Mouse (Mus musculus) heart, embryonic 15.5 days (tissue): Measurements from ENCODE around the gene Ntf5. TPM values are rescaled to one million over a fixed set of nuclear protein-coding genes. Genes with fewer than 3 reads are reported as not detected.

Source experiments
- ATAC-seq: fragments of 200-750 bp; cut with Nextera tagmentation; replicated peaks from 2 replicates; pipeline ENCODE4 v1.8.0; 2017; ENCODE audit warnings: low read depth, moderate TSS enrichment; ENCODE audit not compliant: insufficient number of reproducible peaks, insufficient read depth, low FRiP score
- H3K27ac ChIP-seq: fragments of 300-500 bp; sonication (generic); 2 replicates; pipeline ENCODE4 v1.5.1; 2015; ENCODE audit warnings: mild to moderate bottlenecking, inconsistent platforms
- H3K27me3 ChIP-seq: fragments of 300-500 bp; sonication (generic); 2 replicates; pipeline ENCODE4 v1.6.1; 2015; ENCODE audit warnings: inconsistent platforms
- H3K36me3 ChIP-seq: fragments of 300-500 bp; sonication (generic); 2 replicates; pipeline ENCODE4 v1.6.1; 2015; ENCODE audit warnings: mild to moderate bottlenecking, inconsistent platforms
- H3K4me1 ChIP-seq: fragments of 300-500 bp; sonication (generic); replicated peaks from 2 replicates; pipeline ENCODE4 v1.6.1; 2015; ENCODE audit warnings: inconsistent platforms
- H3K4me2 ChIP-seq: fragments of 300-500 bp; sonication (generic); 2 replicates; pipeline ENCODE4 v1.6.1; 2015; ENCODE audit warnings: inconsistent platforms, mild to moderate bottlenecking, moderate library complexity
- H3K4me3 ChIP-seq: fragments of 300-500 bp; sonication (generic); 2 replicates; pipeline ENCODE4 v1.5.1; 2015; ENCODE audit warnings: mild to moderate bottlenecking, inconsistent platforms
- H3K9ac ChIP-seq: fragments of 300-500 bp; sonication (generic); 2 replicates; pipeline ENCODE4 v1.6.1; 2015; ENCODE audit warnings: mild to moderate bottlenecking, inconsistent platforms
- H3K9me3 ChIP-seq: fragments of 300-500 bp; sonication (generic); replicated peaks from 2 replicates; pipeline ENCODE4 v1.6.1; 2016; ENCODE audit warnings: inconsistent platforms
- WGBS: fragments of 180-500 bp; shearing (Covaris S2); methylation state at CpG from one replicate; pipeline ENCODE4 v1.1.7; 2015; ENCODE audit warnings: mixed read lengths; 5-methylcytosine and 5-hydroxymethylcytosine counted together
- microRNA-seq: library from miRNA; unstranded; fragments of <30 nt; microRNA quantifications from one replicate; pipeline ENCODE4, GENCODE M21; 2016
- polyA plus RNA-seq: library from polyadenylated mRNA; unstranded; fragments of >200 nt; fragmentation: Nextera tagmentation; extraction: Ambion mirVana; gene quantifications from 2 replicates; pipeline ENCODE4 v1.2.1, GENCODE M21; 2015

The Ntf5 gene
- polyA plus RNA-seq, 1 experiment from 2014 or later, result 0.81 TPM

DNA sequence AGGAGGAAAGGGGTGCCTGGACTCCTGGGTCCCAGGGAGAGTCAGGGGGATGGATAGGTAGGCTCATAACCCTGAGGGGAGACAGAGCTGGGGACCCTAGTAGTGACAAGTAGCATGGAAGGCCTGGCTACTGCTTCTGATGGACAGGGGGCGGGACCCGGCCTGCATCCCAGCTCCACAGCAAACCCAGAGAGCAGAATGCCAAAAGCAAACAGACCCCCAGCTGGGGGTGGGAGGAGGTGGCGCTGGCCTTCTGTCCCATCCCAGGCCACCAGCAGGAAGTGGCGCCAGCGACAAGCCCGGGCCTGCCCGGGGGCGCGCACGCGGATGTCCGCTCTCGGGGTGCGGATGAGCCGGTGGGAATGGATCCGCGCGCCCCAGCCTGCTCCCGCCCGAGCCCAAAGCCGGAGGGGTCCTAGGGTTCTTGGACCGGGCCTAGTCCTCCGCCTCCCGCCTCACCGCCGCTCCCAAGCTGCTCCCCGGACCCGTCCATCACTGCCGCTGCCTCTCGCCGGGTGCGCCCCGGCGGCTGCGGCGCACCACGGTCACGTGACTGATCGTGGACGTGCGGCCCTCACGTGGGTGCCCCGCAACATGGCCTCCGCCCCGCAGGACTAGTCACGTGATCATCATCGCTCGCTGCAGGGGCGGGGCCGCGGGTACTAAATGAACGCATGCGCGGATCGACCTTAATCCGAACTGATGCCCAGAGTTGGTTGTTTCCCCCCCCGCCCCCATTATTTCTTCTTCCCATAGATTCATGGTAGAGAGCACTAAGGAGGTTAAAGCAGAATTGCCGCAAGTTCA, 53.0 kb downstream of the Ntf5 start, which contains the start of gene Bax:
Gene Bax, minus strand, starts transcription at position 616 of the 807 bp plus-strand sequence.
- under 1% methylated on average over 56 of the region's 58 CpGs for WGBS
- peak within 1 kb of the TSS; percentile 87 for H3K4me2 ChIP-seq
- peak; percentile 80 for ATAC-seq
- peak within 1 kb of the TSS; percentile 86 for H3K9ac ChIP-seq
- H3K9me3 ChIP-seq, result no peaks in the 10 kb centered on the region
- peaks cover 33% of the 10 kb centered on the region for H3K36me3 ChIP-seq
- H3K4me1 ChIP-seq, result peaks cover 22% of the 10 kb centered on the region
- H3K27ac ChIP-seq, result peak within 1 kb of the TSS; percentile 74
- H3K4me3 ChIP-seq, result peak within 1 kb of the TSS; percentile 91
- H3K27me3 ChIP-seq, result no peaks in the 10 kb centered on the region

Small RNA genes lying within 50 kb of the gene (microRNA-seq; reads per million reads assigned to microRNA genes)
- not detected for gene Gm22133

Other genes starting within 250 kb of the Ntf5 start
- 2.7 and 3.5 TPM in 2 replicates for gene Slc17a7, start 249.7 kb upstream of the Ntf5 start, polyA plus RNA-seq
- gene Gfy, start 234.1 kb upstream of the Ntf5 start, polyA plus RNA-seq, result 0.10 TPM in 1 of 2 replicates, not detected in the other
- gene Pth2, start 232.7 kb upstream of the Ntf5 start, polyA plus RNA-seq, result not detected in 2 replicates
- gene Ccdc155, start 208.8 kb upstream of the Ntf5 start, polyA plus RNA-seq, result 0.53 and 0.80 TPM in 2 replicates
- gene Dkkl1, start 201.5 kb upstream of the Ntf5 start, polyA plus RNA-seq, result 0.90 and 1.2 TPM in 2 replicates
- 89.0 and 106 TPM in 2 replicates for gene Tead2, start 197.9 kb upstream of the Ntf5 start, polyA plus RNA-seq
- gene Cd37, start 174.6 kb upstream of the Ntf5 start, polyA plus RNA-seq, result 2.4 and 8.3 TPM in 2 replicates
- 0.11 and 0.18 TPM in 2 replicates for gene Slc6a16, start 172.6 kb upstream of the Ntf5 start, polyA plus RNA-seq
- not detected in 2 replicates for gene Slc6a21, start 136.2 kb upstream of the Ntf5 start, polyA plus RNA-seq
- 12.7 and 15.8 TPM in 2 replicates for gene Trpm4, start 79.9 kb upstream of the Ntf5 start, polyA plus RNA-seq
- gene Hrc, start 78.4 kb upstream of the Ntf5 start, polyA plus RNA-seq, result 25.2 and 26.4 TPM in 2 replicates
- 1.6 and 2.1 TPM in 2 replicates for gene Ppfia3, start 46.7 kb upstream of the Ntf5 start, polyA plus RNA-seq
- 1.2 and 1.3 TPM in 2 replicates for gene Lin7b, start 43.1 kb upstream of the Ntf5 start, polyA plus RNA-seq
- 123 and 146 TPM in 2 replicates for gene Snrnp70, start 18.0 kb upstream of the Ntf5 start, polyA plus RNA-seq
- gene Kcna7, start 8.0 kb upstream of the Ntf5 start, polyA plus RNA-seq, result 0.33 and 0.58 TPM in 2 replicates
- not detected in 2 replicates for gene Lhb, start 7.1 kb downstream of the Ntf5 start, polyA plus RNA-seq
- 111 and 113 TPM in 2 replicates for gene Gys1, start 21.1 kb downstream of the Ntf5 start, polyA plus RNA-seq
- gene Ruvbl2, start 24.4 kb downstream of the Ntf5 start, polyA plus RNA-seq, result 65.0 and 82.1 TPM in 2 replicates
- gene Ftl1, start 46.2 kb downstream of the Ntf5 start, polyA plus RNA-seq, result 3,328 and 3,965 TPM in 2 replicates
- gene Bax, start 53.2 kb downstream of the Ntf5 start, polyA plus RNA-seq, result 107 and 112 TPM in 2 replicates
- 0.28 and 1.3 TPM in 2 replicates for gene Tulp2, start 68.2 kb downstream of the Ntf5 start, polyA plus RNA-seq
- not detected in 2 replicates for gene Gm45808, start 73.1 kb downstream of the Ntf5 start, polyA plus RNA-seq
- gene Dhdh, start 75.1 kb downstream of the Ntf5 start, polyA plus RNA-seq, result 4.0 and 4.1 TPM in 2 replicates
- gene Nucb1, start 96.7 kb downstream of the Ntf5 start, polyA plus RNA-seq, result 144 and 177 TPM in 2 replicates
- gene Ppp1r15a, start 112.6 kb downstream of the Ntf5 start, polyA plus RNA-seq, result 25.3 and 37.6 TPM in 2 replicates
- gene Plekha4, start 112.6 kb downstream of the Ntf5 start, polyA plus RNA-seq, result 1.0 and 2.6 TPM in 2 replicates
- 0.24 and 0.82 TPM in 2 replicates for gene Hsd17b14, start 141.2 kb downstream of the Ntf5 start, polyA plus RNA-seq
- 79.4 and 84.5 TPM in 2 replicates for gene Bcat2, start 156.5 kb downstream of the Ntf5 start, polyA plus RNA-seq
- gene Fgf21, start 201.8 kb downstream of the Ntf5 start, polyA plus RNA-seq, result 0.13 and 1.2 TPM in 2 replicates
- gene Fut1, start 203.6 kb downstream of the Ntf5 start, polyA plus RNA-seq, result 0.15 and 0.66 TPM in 2 replicates
- 0.33 and 0.35 TPM in 2 replicates for gene Izumo1, start 208.1 kb downstream of the Ntf5 start, polyA plus RNA-seq
- 19.6 and 23.4 TPM in 2 replicates for gene Rasip1, start 213.8 kb downstream of the Ntf5 start, polyA plus RNA-seq
- 7.3 and 7.4 TPM in 2 replicates for gene Mamstr, start 226.3 kb downstream of the Ntf5 start, polyA plus RNA-seq